Mouse (Mus musculus) cerebellum, adult 11-12 months (tissue): Measurements from ENCODE around the gene Rdh16f1.
"Not testable (repeated sequence)": the region's sequence is repeated elsewhere in the genome, so short reads cannot be mapped to it uniquely, and the experiment has no call there.

Experiments
- DNase-seq: peaks from one replicate; pipeline ENCODE4 v3.0.0; 2022

The Rdh16f1 gene

GRCm38 (mm10) chr10:127837793-127838192, 78.2 kb downstream of the Rdh16f1 start:
- DNase-seq, result not testable (repeated sequence)

GRCm38 (mm10) chr10:127838539-127838938, 79.0 kb downstream of the Rdh16f1 start:
- DNase-seq, result no peak

- no peak for DNase-seq
Observed at GRCm38 (mm10) chr10:127840776-127841175, 81.2 kb downstream of the Rdh16f1 start.
